Mouse (Mus musculus): Measurements from ENCODE around the gene Plekhh3. TPM values are rescaled to one million over a fixed set of nuclear protein-coding genes. Genes with fewer than 3 reads are reported as not detected.

The Plekhh3 gene
- total RNA-seq, 2 experiments from 2014 or later = 7.7 to 10.2 TPM

DNA sequence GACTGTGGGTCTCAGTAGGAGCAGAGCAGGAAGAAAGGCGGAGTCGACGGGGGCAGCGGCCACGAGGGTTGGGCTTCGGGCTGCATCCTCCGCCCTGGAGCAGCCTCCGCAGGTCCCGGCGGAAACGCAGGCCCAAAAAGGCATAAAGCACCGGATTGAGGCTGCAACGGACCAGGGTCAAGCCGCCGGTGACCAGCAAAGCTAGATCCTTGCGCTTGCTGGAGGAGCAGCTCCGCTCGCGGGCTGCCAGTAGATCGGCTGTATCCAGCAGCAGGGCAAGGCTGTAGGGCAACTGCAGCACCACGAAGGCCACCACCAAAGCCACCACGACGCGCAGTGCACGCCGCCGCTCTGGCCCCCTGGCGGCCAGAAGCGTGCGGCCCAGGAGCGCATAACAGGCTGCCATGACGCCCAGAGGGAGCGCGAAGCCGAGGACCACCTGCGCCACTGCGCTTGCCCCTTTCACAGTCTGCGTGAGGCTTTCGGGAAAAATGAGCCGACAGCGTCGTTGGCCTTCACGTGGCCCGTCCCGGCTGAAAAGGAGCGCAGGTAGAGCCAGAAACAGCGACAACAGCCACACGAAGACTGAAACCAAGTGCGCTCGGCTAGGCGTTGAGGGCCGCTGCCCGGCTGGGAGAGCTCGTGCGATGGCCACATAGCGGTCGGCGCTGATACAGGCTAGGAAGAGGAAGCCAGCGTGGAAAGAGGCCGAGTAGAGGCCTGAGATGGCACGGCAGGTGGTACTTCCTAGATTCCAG lies 2.7 kb upstream of the Plekhh3 start:
- intact Hi-C loops (cut with DNase I) = loop anchor here (5.0 to 10.0 kb wide), 2 partner anchors 49 to 77 kb away; partner anchors contain the start of gene Psmc3ip
- peak in 1 of 2 experiments; percentile 70 for DNase-seq (ENCODE audit: low spot score in 2 of 2)

DNA sequence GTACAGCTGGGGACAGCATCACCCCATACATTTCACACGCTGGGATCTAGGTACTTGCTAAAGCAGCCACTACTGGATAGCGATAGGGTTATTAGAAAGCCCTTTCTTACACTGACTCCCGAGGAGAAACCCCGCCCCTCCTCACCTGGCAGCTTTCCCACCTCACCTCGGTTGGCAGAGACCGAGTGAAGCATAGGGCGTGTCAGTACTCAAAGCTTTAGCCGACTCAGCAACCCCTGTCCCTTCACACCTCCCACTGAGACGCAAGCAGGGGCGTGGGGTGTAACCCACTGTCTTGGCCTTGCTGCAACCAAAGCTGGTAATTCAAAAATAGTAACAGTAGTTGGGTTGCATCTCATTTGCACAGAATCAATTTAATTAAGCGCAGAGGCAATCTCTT lies 2.0 kb upstream of the Plekhh3 start:
- no peak for DNase-seq (ENCODE audit: low spot score in 2 of 2)
- intact Hi-C loops (cut with DNase I) = loop anchor here (5.0 to 10.0 kb wide), 2 partner anchors 48 to 76 kb away; partner anchors contain the start of gene Psmc3ip

DNA sequence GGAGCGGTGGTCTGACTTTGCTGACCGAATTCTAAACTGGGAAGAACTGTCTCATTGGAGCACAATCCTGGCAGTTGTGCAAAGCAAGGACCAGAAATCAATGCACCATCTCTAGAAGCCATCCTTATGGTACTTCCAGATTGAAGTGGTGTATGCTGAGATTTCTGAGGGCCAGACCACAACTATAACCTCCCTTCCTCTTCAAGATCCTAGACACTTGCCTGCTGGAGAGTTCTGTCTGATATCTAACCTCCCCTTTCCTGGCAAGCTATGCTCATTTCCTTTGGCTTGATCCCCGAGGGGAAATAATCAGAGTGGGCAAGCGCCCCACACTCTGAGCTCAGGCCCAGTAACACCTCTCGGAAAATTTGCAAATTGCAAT lies 1.3 kb upstream of the Plekhh3 start:
- no peak for DNase-seq (ENCODE audit: low spot score in 2 of 2)

DNA sequence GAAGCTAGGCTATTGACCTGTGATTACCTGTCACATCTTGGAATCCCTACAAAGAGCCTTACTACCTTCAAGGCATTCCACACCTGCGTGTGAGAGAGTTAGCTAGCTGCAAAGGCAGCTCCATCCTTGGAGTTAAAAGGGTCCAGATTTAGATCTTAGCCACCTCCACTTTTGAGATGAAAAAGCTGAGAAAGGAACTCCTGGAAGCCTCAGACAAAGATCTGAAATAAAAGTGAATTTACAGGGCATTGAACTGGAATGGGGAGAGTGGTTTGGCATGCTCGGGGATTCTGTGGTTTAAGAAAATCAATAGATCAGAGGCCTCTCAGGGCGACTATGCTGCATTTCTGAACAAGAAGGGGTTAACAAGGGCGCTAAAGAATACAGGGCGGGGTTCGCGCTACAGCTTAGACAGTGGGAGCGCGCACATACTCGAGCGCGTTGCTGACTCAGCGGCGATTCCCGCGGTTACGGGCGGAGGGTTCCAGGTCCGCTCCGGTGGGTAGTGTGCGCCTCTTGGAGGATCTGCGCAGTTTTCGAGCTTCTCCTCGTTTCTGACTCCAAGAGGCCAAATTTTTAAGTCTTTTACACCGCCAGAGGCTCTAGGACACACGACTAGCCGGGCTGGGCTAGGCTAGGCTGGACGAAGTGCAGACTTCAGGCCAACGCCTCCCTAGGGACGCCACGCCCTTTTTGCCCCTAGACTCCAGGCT lies 726 bp upstream of the Plekhh3 start:
- peak; percentile 75 to 76 for DNase-seq (ENCODE audit: low spot score in 2 of 2)
- intact Hi-C loops (cut with DNase I) = loop anchor here (5.0 to 10.0 kb wide), 2 partner anchors 47 to 75 kb away; partner anchors contain the start of gene Psmc3ip

More for the DNA sequence above, 1.3 kb upstream of the Plekhh3 start:
- intact Hi-C loops (cut with DNase I) = loop anchor here (5.0 to 10.0 kb wide), 2 partner anchors 48 to 75 kb away; partner anchors contain the start of gene Psmc3ip

DNA sequence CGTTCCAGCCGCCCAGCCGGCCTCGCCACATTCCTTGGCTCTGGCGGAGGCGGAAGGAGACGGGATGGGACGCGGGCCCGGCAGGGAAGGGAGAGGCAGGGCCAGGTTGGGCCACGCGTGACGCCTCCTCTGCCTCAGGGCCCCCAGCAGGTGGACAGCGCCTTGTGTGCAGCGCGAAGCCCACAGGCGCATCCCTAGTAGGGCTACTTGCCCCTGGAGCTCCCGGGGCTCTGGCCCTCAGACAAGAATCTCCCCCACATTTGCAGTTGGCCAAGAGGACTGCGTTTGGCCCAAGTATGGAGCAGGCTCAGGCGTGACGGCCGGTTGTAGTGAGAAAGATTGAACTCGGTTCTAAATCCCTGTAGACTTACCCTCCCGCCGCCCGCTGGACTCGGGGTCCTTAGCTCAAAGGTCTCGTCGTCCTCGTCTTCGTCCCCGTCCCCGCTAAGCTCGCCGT lies 769 bp downstream of the Plekhh3 start, which contains the start of gene Cntnap1:
TSS of gene Cntnap1 (plus strand) at position 170 of the 457 bp plus-strand sequence.
- no peak for DNase-seq (ENCODE audit: low spot score in 2 of 2)
- intact Hi-C loops (cut with DNase I) = loop anchor here (5.0 to 10.0 kb wide), 2 partner anchors 46 to 73 kb away; partner anchors contain the start of gene Psmc3ip

DNA sequence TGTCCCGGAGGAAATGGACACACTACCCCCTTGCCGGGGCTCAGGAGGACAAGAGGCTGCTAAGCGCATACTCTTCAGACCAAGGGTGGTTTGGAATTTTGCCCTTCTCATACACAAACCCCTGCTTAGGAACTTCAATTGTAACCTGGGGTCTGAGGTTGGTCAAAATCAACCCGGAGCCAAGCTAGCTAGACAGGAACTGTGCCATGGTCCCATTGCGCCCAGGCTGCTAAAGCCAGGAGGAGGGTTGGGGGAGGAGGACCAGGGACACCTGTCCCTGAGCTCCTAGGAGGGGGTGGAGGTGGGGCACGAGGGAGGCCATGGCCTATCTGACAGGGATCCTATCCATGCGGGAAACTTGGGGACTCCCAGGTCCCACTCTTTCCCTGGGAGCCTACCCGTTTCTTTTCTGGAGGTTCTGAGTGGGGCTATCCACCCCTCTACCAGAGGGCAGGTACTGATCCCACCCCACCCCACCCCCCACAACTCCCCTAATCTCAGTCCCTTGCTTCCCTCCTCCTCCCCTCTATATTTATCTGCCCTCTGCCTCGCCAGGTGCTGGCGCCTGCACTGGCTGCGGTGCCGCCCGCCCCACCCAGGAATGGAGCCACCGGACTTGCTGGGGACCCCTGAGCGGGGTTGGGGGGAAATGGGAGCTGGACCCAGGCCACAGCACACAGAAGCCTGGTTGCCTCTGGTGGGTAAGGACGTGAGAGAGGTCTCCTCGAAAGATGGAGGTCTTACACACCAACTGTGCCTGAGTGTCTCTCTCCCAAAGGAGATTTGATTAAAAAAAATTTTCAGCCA lies 1.6 kb downstream of the Plekhh3 start:
- no peak for DNase-seq (ENCODE audit: low spot score in 2 of 2)
- intact Hi-C loops (cut with DNase I) = loop anchor here (5.0 to 10.0 kb wide), 2 partner anchors 45 to 72 kb away; partner anchors contain the start of gene Psmc3ip

DNA sequence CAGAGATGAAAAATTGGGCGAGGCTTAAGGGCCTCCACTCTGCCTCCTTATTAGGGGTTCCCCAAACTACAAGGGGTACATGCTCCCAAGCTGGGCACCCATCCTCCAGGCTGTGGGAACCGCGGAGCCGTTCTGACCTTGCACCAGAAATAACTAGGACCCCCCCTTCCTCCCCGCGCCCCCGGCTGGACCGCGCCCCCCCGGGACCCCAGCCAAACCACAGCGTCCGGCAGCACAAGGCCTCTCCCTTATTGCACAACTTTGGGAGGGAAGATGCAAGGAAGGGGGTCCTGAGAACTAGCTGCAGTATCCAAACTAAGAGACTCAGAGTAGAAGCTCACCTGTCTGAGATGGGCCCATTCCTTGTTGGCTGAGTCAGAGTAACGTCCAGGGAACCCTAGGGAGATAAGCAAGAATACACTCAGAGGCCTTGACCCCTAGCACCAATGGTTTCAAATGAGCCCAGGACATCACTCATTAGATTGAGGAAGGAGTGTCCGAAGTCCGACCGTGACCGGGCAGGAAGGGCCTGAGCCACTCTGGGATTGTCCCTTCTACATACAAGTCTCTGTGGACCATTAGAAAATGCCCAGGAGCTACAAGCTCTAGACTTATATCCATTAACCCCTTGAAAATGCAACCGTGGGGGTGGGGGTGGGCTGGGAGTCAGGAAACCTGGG lies 2.7 kb downstream of the Plekhh3 start:
- no peak for DNase-seq (ENCODE audit: low spot score in 2 of 2)
- intact Hi-C loops (cut with DNase I) = no loop called here

DNA sequence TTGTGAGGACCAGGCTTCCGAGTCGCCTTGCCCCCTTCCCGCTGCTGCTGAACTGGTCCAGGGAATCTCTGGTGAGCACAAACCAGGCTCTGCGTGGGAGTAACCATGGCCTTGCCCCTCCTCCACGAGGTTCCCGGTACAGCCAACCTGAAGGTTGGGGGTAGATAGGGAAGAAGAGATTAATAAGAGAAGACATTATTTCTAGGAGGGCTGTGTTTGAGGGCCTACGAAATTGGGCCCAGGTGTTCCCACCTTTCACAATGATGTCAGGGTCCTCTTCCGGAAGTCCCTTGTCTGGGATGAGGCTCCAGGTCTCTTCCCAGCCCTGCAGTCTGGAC lies 3.2 kb downstream of the Plekhh3 start:
- intact Hi-C loops (cut with DNase I) = no loop called here
- no peak for DNase-seq (ENCODE audit: low spot score in 2 of 2)

DNA sequence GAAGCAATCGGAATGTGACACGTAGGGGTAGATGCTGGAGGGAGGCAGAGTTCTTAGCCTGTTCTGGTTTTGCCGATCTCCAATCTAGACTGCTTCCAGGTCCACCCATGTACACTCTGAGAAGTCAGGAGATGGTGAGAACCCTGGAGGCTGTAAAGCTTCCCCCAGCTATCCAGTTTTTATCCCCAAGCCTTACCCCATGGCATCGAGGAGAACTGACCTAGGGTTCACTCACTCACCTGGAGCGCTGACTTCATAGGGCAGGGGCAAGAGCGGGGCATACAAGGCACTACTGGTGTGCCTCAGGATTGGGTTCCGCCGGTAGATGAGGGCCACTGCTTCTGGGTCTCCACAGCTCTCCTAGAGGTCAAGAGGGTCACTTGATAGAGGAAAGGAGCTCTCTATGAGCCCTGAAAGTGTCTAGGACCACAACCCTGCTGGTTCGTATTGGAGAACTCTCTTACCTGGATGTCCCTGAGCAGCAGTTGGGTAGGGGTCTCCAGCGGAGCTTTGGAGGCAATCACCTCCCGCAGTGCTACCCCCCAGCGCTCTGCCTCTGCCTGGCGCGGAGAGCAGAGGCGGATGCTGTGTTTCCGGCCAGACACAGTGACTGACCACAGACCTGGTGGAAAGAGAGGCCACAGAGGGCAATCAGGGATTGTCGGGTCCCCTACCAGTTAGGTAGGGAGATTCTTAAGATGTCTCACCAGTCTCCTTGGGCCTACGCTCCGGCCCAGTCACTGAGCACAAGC lies 3.8 kb downstream of the Plekhh3 start:
- intact Hi-C loops (cut with DNase I) = no loop called here
- DNase-seq (ENCODE audit: low spot score in 2 of 2) = no peak

DNA sequence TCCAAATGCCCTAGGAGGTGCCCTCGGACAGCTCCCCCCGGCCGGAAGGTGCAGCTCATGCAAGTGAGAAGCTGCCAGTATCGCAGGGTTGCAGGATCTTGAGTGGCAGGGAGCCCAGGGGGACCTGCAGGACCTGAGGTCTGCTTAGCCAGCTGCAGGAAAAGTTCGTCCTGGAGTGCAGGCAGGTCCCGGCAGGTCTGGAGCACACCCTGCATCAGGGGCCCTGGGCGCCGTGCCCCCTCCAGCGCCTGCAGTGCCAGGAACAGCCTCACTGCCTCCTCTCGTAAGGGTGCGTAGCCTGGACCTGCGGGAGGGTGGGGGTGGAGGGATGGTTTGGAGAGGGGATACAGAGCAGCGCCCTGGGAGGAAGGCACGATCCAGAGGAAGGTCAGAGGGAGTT lies 4.8 kb downstream of the Plekhh3 start:
- no peak for DNase-seq (ENCODE audit: low spot score in 2 of 2)
- intact Hi-C loops (cut with DNase I) = no loop called here

DNA sequence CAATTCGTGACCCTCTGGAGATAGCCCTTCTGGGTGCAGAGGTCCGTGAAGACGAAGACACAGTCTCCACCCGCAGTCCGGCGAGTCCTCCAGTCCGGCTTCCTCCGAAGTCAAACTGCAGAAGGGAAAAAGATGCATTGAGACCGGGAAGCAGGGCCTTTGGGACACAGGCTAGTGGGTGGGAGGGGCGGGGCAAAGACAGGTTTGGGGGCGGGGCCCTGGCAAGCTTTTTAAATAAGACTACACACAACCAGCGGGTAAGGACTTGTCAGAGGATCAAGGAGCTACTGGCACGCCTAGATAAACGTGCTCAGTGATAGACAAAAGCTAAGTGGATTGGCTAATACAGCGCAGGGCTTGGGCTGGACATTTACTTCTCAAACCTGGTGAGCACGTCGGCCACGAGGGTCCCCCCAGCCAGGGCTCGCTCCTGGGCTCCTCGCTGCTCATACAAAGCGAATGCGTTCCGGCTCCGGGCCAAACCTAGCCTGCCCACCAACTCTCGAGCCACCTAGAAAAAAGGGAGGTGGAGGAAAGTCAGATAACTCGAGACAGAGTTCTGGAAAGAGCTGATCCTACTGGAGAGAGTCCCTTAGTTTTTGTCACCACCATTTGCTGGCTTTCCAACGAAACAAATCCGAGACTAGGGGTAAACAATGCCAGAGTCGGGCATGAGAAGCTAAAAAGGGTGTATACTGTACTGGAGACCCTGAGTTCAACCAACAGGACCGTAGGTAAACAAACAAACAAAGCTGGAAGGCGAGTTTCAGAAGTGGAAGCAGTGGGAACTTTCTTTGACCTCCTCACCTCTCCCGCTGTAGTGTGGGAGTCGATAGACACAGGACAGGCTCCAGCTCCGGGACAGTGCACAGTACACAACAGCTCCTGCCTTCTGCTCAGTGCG lies 6.2 kb downstream of the Plekhh3 start:
- DNase-seq (ENCODE audit: low spot score in 2 of 2) = no peak

DNA sequence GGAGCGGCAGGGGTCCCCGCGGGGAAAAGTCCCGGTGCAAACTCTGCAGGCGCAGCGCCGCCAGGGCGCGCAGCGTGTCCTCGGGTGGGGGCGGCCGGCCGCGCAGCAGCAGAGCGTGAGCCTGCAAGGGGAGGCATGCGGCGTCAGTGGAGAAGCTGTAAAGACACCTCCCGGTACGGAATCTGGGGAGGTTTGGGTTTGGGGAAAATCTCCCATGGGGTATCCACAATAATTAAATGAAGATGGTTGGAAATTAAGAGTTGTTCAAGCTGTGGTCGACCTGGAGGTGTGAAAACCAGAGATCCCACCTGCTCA lies 6.8 kb downstream of the Plekhh3 start:
- no peak for DNase-seq (ENCODE audit: low spot score in 2 of 2)
- intact Hi-C loops (cut with DNase I) = no loop called here

More for the DNA sequence above, 6.2 kb downstream of the Plekhh3 start:
- intact Hi-C loops (cut with DNase I) = no loop called here

DNA sequence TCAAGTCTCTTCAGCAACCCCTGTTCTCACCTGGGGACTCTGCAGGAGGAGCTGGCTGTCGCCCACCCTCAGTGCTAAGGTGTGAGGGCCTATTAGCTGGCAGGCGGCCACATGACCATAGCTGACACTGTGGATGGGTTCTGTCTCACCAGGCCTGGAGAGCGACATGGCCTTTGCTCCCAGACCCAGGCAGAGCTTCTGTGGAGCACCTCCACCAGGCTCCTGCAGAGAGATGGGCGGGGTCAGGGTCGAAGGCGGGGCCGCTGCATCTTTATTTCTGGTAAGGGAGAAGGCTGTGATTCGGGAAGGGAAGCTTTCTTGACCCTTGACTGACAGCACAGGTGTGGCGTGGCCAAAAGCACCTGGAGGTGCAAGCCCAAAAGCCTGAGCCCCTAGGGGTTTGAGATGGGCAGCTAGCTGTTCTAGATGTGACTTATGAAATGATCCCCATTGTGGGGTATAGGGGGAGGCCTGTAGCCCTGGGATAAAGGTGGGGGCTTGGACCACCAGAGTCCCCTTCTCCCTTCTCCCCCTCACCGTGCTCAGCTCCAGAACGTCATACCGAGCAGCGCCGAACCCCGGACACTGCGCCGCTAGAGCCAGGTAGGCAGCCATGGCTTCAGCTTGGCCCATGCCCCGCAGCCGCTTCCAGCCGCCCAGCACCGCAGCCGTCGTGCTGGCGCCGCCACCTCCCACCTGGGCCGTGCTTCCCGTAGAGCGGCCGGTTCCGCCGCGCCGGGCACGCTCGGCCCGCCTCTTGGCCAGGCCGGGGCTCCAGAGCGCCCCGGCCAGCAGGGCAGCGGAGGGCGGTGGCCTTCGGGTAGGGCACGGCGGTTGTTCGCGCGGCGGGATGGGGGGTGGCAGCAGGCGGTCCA lies 7.4 kb downstream of the Plekhh3 start:
- intact Hi-C loops (cut with DNase I) = no loop called here
- DNase-seq (ENCODE audit: low spot score in 2 of 2) = no peak

DNA sequence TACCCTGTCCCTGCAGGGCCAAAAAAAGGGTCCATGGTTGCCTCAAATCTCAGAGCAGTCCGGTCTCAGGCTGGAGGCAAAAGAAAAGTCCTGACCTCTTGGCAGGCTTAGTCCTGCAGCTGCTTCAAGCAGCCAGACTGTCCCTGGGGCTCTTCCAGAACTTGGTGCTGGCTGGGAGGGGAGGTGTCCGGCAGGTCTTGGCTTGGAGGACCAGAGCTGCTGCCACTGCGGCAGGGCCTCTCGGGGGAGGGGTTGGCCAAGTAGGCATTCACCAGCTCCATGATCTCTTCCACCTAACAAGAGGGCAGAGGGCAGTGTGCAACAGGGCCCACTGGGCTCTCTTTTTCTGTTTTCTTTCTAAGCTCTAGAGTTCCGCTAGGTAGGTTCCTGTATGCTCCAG lies 8.4 kb downstream of the Plekhh3 start:
- peak in 1 of 2 experiments; percentile 40 for DNase-seq (ENCODE audit: low spot score in 2 of 2)

DNA sequence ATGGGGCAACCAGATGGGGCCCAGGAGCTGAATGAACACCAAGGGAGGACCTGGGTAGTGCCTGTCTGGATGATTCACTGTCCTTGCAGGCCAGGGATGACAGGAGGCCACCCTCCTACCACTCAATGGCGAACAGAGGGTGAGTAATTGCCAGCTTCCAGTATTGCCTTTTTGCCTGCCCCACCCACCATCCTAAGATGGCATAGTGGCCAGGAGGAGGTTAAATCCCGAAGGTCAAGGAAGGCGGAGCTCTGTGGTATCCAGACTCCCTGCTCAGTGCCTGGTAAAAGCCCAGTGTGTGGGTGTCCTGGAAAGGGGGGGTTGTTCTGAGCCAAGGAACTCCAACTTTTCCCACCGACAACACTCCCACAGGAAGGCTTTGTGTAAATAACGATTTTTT lies 8.8 kb downstream of the Plekhh3 start:
- DNase-seq (ENCODE audit: low spot score in 2 of 2) = no peak
- intact Hi-C loops (cut with DNase I) = no loop called here

More for the DNA sequence above, 8.4 kb downstream of the Plekhh3 start:
- intact Hi-C loops (cut with DNase I) = no loop called here

DNA sequence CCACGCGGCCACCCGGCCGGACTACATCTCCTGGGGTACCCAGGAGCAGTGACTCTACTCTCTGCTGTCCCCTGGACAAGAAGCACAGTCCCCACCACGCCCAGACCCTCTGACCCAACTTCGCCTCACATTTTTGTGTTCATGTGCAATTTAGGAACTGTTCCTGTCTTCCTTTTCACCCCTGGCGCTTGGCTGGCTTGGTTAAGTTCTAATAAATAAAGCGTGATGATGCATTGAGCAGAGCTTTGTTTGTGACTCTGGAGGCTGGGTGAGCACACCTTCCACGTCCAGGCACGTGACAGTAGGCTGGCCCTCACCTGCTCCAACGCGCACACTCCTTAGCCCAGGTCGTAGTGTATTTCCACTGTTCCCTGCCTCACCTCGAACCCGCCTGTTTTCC lies 9.6 kb downstream of the Plekhh3 start:
- intact Hi-C loops (cut with DNase I) = no loop called here
- DNase-seq (ENCODE audit: low spot score in 2 of 2) = no peak
